Mouse (Mus musculus) monocyte, adult 2 months (primary cell): ENCODE data around the gene P4ha3.
"Not testable (repeated sequence)": the region's sequence is repeated elsewhere in the genome, so short reads cannot be mapped to it uniquely, and the experiment has no call there.

Source experiments
- DNase-seq, 2 experiments: peaks; one replicate each; pipeline ENCODE4 v3.0.0; 2022; ENCODE audit warnings: low spot score in 2 of 2, low read depth in 1 of 2

P4ha3 gene

GRCm38 (mm10) chr7:100285383-100285782 is at the start of gene P4ha3:
TSS of gene P4ha3 (plus strand) at chr7:100285520.
- no peak for DNase-seq

GRCm38 (mm10) chr7:100238271-100238670 is 47.0 kb upstream of the P4ha3 start:
- DNase-seq, result no peak

GRCm38 (mm10) chr7:100240601-100241000 is 44.7 kb upstream of the P4ha3 start:
- DNase-seq, result no peak

- DNase-seq, result no peak
Measured at GRCm38 (mm10) chr7:100243007-100243406, 42.3 kb upstream of the P4ha3 start.

- no peak for DNase-seq
Measured at GRCm38 (mm10) chr7:100244225-100244624, 41.1 kb upstream of the P4ha3 start.

- no peak for DNase-seq
Measured at GRCm38 (mm10) chr7:100245176-100245575, 40.1 kb upstream of the P4ha3 start.

GRCm38 (mm10) chr7:100250667-100251066 is 34.7 kb upstream of the P4ha3 start:
- DNase-seq, result no peak

- no peak for DNase-seq
Measured at GRCm38 (mm10) chr7:100262350-100262749, 23.0 kb upstream of the P4ha3 start.

- DNase-seq, result not testable (repeated sequence)
Measured at GRCm38 (mm10) chr7:100264934-100265333, 20.4 kb upstream of the P4ha3 start.

- no peak for DNase-seq
Measured at GRCm38 (mm10) chr7:100272369-100272768, 13.0 kb upstream of the P4ha3 start.

- no peak for DNase-seq
Measured at GRCm38 (mm10) chr7:100274507-100274906, 10.8 kb upstream of the P4ha3 start.

- DNase-seq, result no peak
Measured at GRCm38 (mm10) chr7:100276397-100276796, 8.9 kb upstream of the P4ha3 start.

GRCm38 (mm10) chr7:100279803-100280202 is 5.5 kb upstream of the P4ha3 start:
- DNase-seq, result no peak

GRCm38 (mm10) chr7:100281596-100281995 is 3.7 kb upstream of the P4ha3 start:
- DNase-seq, result no peak

GRCm38 (mm10) chr7:100283298-100283697 is 2.0 kb upstream of the P4ha3 start:
- DNase-seq, result no peak

- no peak for DNase-seq
Measured at GRCm38 (mm10) chr7:100287748-100288578, 2.6 kb downstream of the P4ha3 start.

- DNase-seq, result no peak
Measured at GRCm38 (mm10) chr7:100288622-100289021, 3.3 kb downstream of the P4ha3 start.

GRCm38 (mm10) chr7:100293546-100293945 is 8.2 kb downstream of the P4ha3 start:
- DNase-seq, result no peak

GRCm38 (mm10) chr7:100295745-100296144 is 10.4 kb downstream of the P4ha3 start:
- DNase-seq, result no peak

- no peak for DNase-seq
Measured at GRCm38 (mm10) chr7:100296699-100297098, 11.4 kb downstream of the P4ha3 start.

- DNase-seq, result no peak
Measured at GRCm38 (mm10) chr7:100298861-100299510, 13.7 kb downstream of the P4ha3 start.

GRCm38 (mm10) chr7:100301390-100301789 is 16.1 kb downstream of the P4ha3 start:
- DNase-seq, result no peak
